Mouse (Mus musculus): ENCODE results near the gene Naip6. TPM values are rescaled to one million over a fixed set of nuclear protein-coding genes. Genes with fewer than 3 reads are reported as not detected.
"Not testable (repeated sequence)": the region's sequence is repeated elsewhere in the genome, so short reads cannot be mapped to it uniquely, and the experiment has no call there.

Naip6 gene
- polyA plus RNA-seq, 1 experiment, result 0.26 TPM

DNA sequence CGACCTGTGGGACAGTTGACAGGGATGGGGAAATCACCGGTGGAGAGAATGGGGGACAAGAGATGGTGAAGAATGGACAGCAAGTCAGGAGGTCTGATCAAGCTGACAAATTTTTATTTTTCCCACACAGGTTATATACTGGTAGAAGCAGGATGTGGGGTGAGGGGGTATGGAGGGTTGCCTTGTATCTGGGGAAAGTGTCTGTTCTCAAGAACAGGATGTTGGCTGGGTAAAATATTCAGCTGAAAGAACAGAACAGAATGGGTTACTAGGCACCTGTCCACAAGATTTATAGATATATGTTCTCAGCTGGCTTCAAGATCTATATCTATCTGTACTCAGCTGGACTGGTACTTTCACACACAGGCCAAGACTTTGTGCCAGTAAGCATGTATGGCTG, 65.6 kb downstream of the Naip6 start:
- 93% methylated on average over 2 of the region's 2 CpGs for WGBS
- not testable (repeated sequence) for DNase-seq; H3K4me1 ChIP-seq (ENCODE audit: control insufficient read depth, insufficient read depth, low read length); H3K27me3 ChIP-seq (ENCODE audit: control insufficient read depth, insufficient read depth, low read length); H3K4me3 ChIP-seq (replicated peaks; ENCODE audit: insufficient read depth, low read depth, low read length); H3K27ac ChIP-seq (ENCODE audit: insufficient read depth, low read length)

DNA sequence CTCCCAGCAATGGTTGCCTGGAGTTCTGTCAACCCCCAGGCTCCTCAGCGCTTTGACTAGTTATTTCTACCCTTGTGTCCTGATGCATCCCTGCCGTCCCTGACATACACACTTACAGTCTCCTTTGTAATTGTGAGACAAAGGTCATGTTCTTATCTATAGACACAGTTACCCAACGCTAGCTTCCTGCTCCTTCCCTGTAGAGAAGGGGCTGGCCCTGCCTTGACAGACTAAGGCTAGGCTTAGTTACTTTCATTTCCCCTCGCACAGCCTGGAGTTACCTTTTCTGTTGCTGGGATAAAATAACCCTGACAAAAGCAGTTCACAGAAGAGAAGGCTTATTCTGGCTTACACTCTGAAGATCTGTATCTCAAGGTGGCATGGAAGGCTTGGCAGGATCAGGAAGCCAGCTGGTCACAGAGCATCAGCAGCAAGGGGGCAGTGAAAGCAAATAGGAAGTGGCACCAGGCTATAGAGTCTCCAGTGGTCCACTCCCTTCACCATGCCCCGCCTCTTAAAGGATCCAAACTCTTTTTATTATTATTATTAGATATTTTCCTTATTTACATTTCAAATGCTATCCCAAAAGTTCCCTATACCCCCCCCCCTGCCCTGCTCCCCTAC, 70.5 kb downstream of the Naip6 start:
- H3K27ac ChIP-seq (ENCODE audit: insufficient read depth, low read length), result not testable (repeated sequence)
- 68% methylated on average over 5 of the region's 5 CpGs for WGBS

DNA sequence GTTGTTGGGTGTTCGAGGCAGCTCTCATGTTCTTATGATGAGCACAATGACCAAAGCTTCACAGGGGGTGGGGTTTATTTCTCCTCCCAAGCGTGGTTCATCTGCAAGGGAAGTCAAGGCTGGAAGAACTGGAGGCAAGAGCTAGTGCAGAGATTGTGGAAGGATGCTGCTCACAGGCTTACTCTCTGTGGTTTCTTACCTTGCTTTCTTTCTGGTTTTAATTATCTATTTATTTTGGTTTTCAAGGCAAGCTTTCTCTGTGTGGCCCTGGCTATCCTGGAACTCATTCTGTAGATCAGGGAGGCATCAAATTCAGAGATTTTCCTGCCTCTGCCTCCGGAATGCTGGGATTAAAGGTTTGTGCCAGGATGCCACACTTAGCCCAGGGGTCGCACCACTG, 71.3 kb downstream of the Naip6 start, which contains the start of gene Naip5:
TSS of gene Naip5 (minus strand) at position 101 of the 400 bp plus-strand sequence.
- H3K27ac ChIP-seq (ENCODE audit: insufficient read depth, low read length); H3K4me1 ChIP-seq (ENCODE audit: control insufficient read depth, insufficient read depth, low read length); H3K4me3 ChIP-seq (replicated peaks; ENCODE audit: insufficient read depth, low read depth, low read length); H3K27me3 ChIP-seq (ENCODE audit: control insufficient read depth, insufficient read depth, low read length); DNase-seq: not testable (repeated sequence)
- 82% methylated on average over 4 of the region's 4 CpGs for WGBS

More for the DNA sequence above, 70.5 kb downstream of the Naip6 start:
- DNase-seq; H3K4me3 ChIP-seq (replicated peaks; ENCODE audit: insufficient read depth, low read depth, low read length); H3K27me3 ChIP-seq (ENCODE audit: control insufficient read depth, insufficient read depth, low read length); H3K4me1 ChIP-seq (ENCODE audit: control insufficient read depth, insufficient read depth, low read length): not testable (repeated sequence)

DNA sequence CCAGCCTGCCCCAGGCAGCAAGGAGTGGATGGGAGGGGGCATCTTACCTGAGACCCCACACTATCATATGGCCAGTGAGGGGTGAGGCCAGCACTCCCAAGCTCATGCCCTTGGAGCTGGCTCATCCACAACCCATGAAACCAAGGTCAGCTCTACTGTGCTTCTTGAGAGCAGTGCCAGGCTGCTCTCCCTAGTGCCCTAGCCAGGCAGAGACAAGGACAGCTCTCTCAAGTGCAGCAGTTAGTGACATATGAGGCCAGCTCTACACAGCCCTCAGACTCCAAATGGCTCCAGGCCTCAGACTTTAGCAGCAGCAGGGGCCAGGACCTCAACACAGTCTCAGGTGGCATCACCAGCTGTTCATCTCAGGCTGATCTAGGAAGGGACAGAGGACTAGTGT, 73.8 kb downstream of the Naip6 start:
- no peak overlapping the region for H3K27ac ChIP-seq (ENCODE audit: insufficient read depth, low read length)
- TF ChIP-seq CTCF (IDR thresholded peaks at IDR 0.05; ENCODE audit: borderline replicate concordance, insufficient read depth, low read depth, low read length) (no peak), POLR2A (IDR thresholded peaks at IDR 0.05; ENCODE audit: borderline replicate concordance, insufficient read depth, low read length) (no peak)
- no peak for DNase-seq

More for the DNA sequence above, 73.8 kb downstream of the Naip6 start:
- H3K4me1 ChIP-seq (ENCODE audit: control insufficient read depth, insufficient read depth, low read length), result no peaks in the 10 kb centered on the region
- H3K27me3 ChIP-seq (ENCODE audit: control insufficient read depth, insufficient read depth, low read length), result no peaks in the 10 kb centered on the region
- H3K4me3 ChIP-seq (replicated peaks; ENCODE audit: insufficient read depth, low read depth, low read length), result no peak overlapping the region

Other genes with a start within 250 kb of the Naip6 start
- 14.7 and 16.6 TPM in 2 replicates for gene Bdp1, start 213.6 kb downstream of the Naip6 start, polyA plus RNA-seq (2012; rRNA removed)
- gene Serf1, start 209.7 kb downstream of the Naip6 start, polyA plus RNA-seq (2012; rRNA removed), result 30.4 and 31.4 TPM in 2 replicates
- gene Smn1, start 192.8 kb downstream of the Naip6 start, polyA plus RNA-seq (2012; rRNA removed), result 35.8 and 40.7 TPM in 2 replicates
- 0.36 and 0.40 TPM in 2 replicates for gene Naip2, start 115.6 kb downstream of the Naip6 start, polyA plus RNA-seq (2012; rRNA removed)
- 0.54 and 0.79 TPM in 2 replicates for gene Naip5, start 71.4 kb downstream of the Naip6 start, polyA plus RNA-seq (2012; rRNA removed)
- 0.13 and 0.15 TPM in 2 replicates for gene Naip1, start 135.2 kb upstream of the Naip6 start, polyA plus RNA-seq (2012; rRNA removed)
- 67.1 and 73.0 TPM in 2 replicates for gene Gtf2h2, start 174.9 kb upstream of the Naip6 start, polyA plus RNA-seq (2012; rRNA removed)
- gene Ocln, start 235.0 kb upstream of the Naip6 start, polyA plus RNA-seq (2012; rRNA removed), result 14.8 and 16.0 TPM in 2 replicates